ENCODE assay signal across 11 mouse cellular contexts in genomic region chr6:114715289-114716030, GRCm38 (mm10).
DNase-seq lines count a peak whose midpoint lies in the region; ATAC-seq and TF ChIP-seq lines count a peak whose summit lies in the region.
"Had no signal": no experiment of that assay in that cellular context is flagged by ENCODE, and none has a peak within 500 bp of the region (broad histone marks: within the 10 kb centered on the region; RNA-seq: fewer than 3 reads in every experiment).

No protein-coding gene starts in this region.

- H3K4me3 ChIP-seq in left cerebral cortex, adult 2 months: no peak overlapping the region
- H3K4me3 ChIP-seq in forebrain, embryonic 16.5 days (replicated peaks; ENCODE audit: low read length): no peak overlapping the region
- H3K4me3 ChIP-seq in limb, embryonic 12.5 days (replicated peaks): no peak overlapping the region
- no peak overlapping the region for H3K4me3 ChIP-seq in testis, adult 2 months (ENCODE audit: control insufficient read depth, low read depth, low read length)

- H3K4me1 ChIP-seq in forebrain, embryonic 16.5 days (replicated peaks; ENCODE audit: control insufficient read depth, insufficient read depth, low read length): peaks cover 46% of the 10 kb centered on the region
- peaks cover 56% of the 10 kb centered on the region for H3K4me1 ChIP-seq in limb, embryonic 12.5 days (replicated peaks)
- H3K4me1 ChIP-seq in testis, adult 2 months (ENCODE audit: control insufficient read depth, insufficient read depth, low read length): no peaks in the 10 kb centered on the region

- no peak for ATAC-seq in forebrain, embryonic 16.5 days
- ATAC-seq in limb, embryonic 12.5 days (ENCODE audit: insufficient number of reproducible peaks, insufficient read depth, low FRiP score, low TSS enrichment, low read depth): peak; percentile 60; the same call in 1 of the 2 replicates
- ATAC-seq: Patski had no signal

- H3K36me3 ChIP-seq in forebrain, embryonic 16.5 days (ENCODE audit: control insufficient read depth, insufficient read depth): no peaks in the 10 kb centered on the region
- no peaks in the 10 kb centered on the region for H3K36me3 ChIP-seq in limb, embryonic 12.5 days
- no peaks in the 10 kb centered on the region for H3K36me3 ChIP-seq in testis, adult 2 months (ENCODE audit: control insufficient read depth, insufficient read depth, low read length)

- H3K27me3 ChIP-seq in forebrain, embryonic 16.5 days (replicated peaks; ENCODE audit: control insufficient read depth, insufficient read depth, low read length): no peaks in the 10 kb centered on the region
- H3K27me3 ChIP-seq in limb, embryonic 12.5 days: no peaks in the 10 kb centered on the region
- H3K27me3 ChIP-seq in testis, adult 2 months (ENCODE audit: control insufficient read depth, insufficient read depth, low read length): no peaks in the 10 kb centered on the region
- H3K27me3 ChIP-seq: Patski had no signal

- TF ChIP-seq POLR2A in testis, adult 2 months (IDR thresholded peaks at IDR 0.05; ENCODE audit: control insufficient read depth, low read depth, low read length): no peak

- no peak for TF ChIP-seq CTCF in left cerebral cortex, adult 2 months (IDR thresholded peaks at IDR 0.05)
- TF ChIP-seq CTCF in testis, adult 2 months (IDR thresholded peaks at IDR 0.05; ENCODE audit: control insufficient read depth, insufficient read depth, insufficient replicate concordance, low read depth, low read length): no peak

- peak overlapping the region; percentile 44; the same call in 1 of the 2 replicates for H3K27ac ChIP-seq in left cerebral cortex, adult 2 months
- H3K27ac ChIP-seq in forebrain, embryonic 16.5 days (ENCODE audit: low read length): peak overlapping the region; percentile 46; the same call in 1 of the 2 replicates
- H3K27ac ChIP-seq in limb, embryonic 12.5 days: peak overlapping the region; percentile 82
- peak overlapping the region; percentile 18; the same call in 1 of the 2 replicates for H3K27ac ChIP-seq in testis, adult 2 months (ENCODE audit: control insufficient read depth, insufficient read depth, low read depth, low read length)

- WGBS in forebrain, embryonic 16.5 days: 46% methylated on average over 7 of the region's 7 CpGs
- 55% methylated on average over 7 of the region's 7 CpGs for WGBS in limb, embryonic 12.5 days

- H3K9me3 ChIP-seq in forebrain, embryonic 16.5 days (ENCODE audit: control insufficient read depth, low read length): no peaks in the 10 kb centered on the region
- no peaks in the 10 kb centered on the region for H3K9me3 ChIP-seq in limb, embryonic 12.5 days

- DNase-seq in left cerebral cortex, adult 2 months (ENCODE audit: extremely low spot score in 1 of 2, low spot score in 2 of 2): no peak
- no peak for DNase-seq in left cerebral cortex, postnatal 25 days (ENCODE audit: low spot score in 2 of 2)
- DNase-seq in layer of hippocampus, postnatal 10 days (ENCODE audit: low spot score in 2 of 2): no peak
- no peak for DNase-seq in spleen, adult 18-20 months
- DNase-seq in right cerebral cortex, postnatal 4 days: no peak
- DNase-seq: gastrocnemius, postnatal 14 days; liver had no signal

- no peak overlapping the region for H3K4me2 ChIP-seq in forebrain, embryonic 16.5 days (ENCODE audit: low read length)
- no peak overlapping the region for H3K4me2 ChIP-seq in limb, embryonic 12.5 days

- H3K9ac ChIP-seq in forebrain, embryonic 16.5 days (replicated peaks; ENCODE audit: low read depth, low read length): no peak overlapping the region
- H3K9ac ChIP-seq in limb, embryonic 12.5 days (replicated peaks): 0 out of 2 replicates have a peak overlapping the region, but pooled peaks have one; percentile 3

- intact Hi-C loops in left cerebral cortex, adult 2 months (cut with DNase I): no loop called here
- intact Hi-C loops in left cerebral cortex, postnatal 25 days (cut with DNase I): no loop called here

Comparison
In these comparisons a context has a peak if more than half of its experiments do, and no peak if none do; other contexts are left out.
1. H3K27ac ChIP-seq: peak in every context shown above with its lines; median percentile 82 in limb, embryonic 12.5 days; 46 in forebrain, embryonic 16.5 days; 44 in left cerebral cortex, adult 2 months; 18 in testis, adult 2 months.